Mouse (Mus musculus) large intestine, adult 2 months (tissue): ENCODE results near the gene Mboat1. TPM values are rescaled to one million over a fixed set of nuclear protein-coding genes. Genes with fewer than 3 reads are reported as not detected.

Source experiments
- DNase-seq: peaks from one replicate; pipeline ENCODE4 v3.0.0-alpha.2; 2012; ENCODE audit warnings: low read depth, low spot score
- WGBS: fragments of 180-500 bp; shearing (Covaris S2); methylation state at CpG from one replicate; pipeline ENCODE4 v1.1.7; 2018; 5-methylcytosine and 5-hydroxymethylcytosine counted together
- polyA plus RNA-seq: library from polyadenylated mRNA; depleted of rRNA; stranded (reverse); fragments of >200 nt; gene quantifications from 2 replicates; pipeline ENCODE4 v1.2.3, GENCODE M21; 2012

The Mboat1 gene
- polyA plus RNA-seq, 1 experiment, result 13.9 TPM

DNA sequence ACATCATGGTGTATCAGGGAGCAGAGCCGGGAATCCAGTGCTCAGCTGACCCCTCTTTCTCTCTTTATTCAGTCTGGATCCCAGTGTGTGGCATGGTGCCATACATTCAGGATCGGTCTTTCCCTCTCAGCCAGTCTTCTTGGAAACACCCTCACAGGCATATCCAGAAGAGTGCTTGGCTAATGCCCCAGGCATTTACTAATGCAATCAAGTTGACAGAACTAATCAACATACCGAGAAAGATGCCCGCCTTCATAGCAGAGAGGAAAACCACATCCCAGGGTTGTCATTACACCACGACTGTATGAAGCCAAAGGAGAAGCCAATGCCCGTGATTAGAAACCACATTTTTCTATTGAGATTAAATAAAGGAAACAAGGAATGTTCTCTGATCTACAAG is 41.1 kb downstream of the Mboat1 start:
- WGBS, result 74% methylated on average over 6 of the region's 6 CpGs

GRCm38 (mm10) chr13:30185549-30185948 is 49.3 kb downstream of the Mboat1 start:
- DNase-seq, result no peak
- WGBS, result 81% methylated on average over 6 of the region's 6 CpGs

More for the DNA sequence above, 41.1 kb downstream of the Mboat1 start:
- DNase-seq, result no peak

- DNase-seq, result no peak
- 63% methylated on average over 6 of the region's 6 CpGs for WGBS
Measured at GRCm38 (mm10) chr13:30185959-30186358, 49.7 kb downstream of the Mboat1 start.

DNA sequence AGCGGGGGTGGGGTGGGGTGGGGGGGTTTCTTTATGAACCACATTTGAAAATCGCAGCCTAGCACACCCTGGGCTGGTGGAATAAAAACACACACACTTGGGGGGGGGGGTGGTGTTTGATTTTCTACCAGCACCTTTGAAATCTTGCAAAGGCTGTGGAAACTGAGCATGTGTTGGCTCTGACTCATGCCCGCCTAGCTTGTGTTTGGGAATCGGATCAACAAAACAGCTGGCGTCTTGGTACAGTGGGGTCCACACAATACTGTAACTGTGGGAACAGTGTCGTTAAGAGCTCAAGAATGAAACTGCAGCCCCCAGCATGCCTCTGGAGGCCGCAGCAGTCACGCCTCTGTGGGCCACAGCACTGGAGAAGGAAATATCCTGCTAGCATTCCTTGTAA is 50.2 kb downstream of the Mboat1 start:
- WGBS, result 78% methylated on average over 8 of the region's 8 CpGs
- DNase-seq, result no peak

GRCm38 (mm10) chr13:30192031-30192716 is 55.9 kb downstream of the Mboat1 start:
- 16% methylated on average over 3 of the region's 3 CpGs for WGBS
- no peak for DNase-seq

GRCm38 (mm10) chr13:30193363-30193762 is 57.1 kb downstream of the Mboat1 start:
- no peak for DNase-seq
- 66% methylated on average over 4 of the region's 4 CpGs for WGBS

- 20% methylated on average over 3 of the region's 3 CpGs for WGBS
- DNase-seq, result peak; percentile 55
Measured at GRCm38 (mm10) chr13:30194834-30195233, 58.5 kb downstream of the Mboat1 start.

DNA sequence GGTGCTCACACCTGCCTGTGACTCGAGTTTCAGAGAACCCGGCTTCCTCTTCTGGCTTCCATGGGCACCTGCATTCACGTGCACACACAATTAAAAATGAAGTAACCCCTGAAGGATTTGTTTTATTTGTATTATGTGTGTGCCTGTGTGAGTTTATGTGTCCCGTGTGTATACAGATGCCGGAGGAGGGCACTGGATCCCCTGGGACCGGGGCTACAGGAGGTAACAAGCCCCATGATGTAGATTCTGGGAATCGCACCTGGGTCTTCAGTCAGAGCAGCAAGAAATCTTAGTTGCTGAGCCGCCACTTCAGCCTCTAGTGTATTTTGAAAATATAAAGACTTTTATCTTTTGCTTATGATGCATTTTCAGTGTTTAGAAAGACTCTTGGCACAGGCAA is 60.4 kb downstream of the Mboat1 start:
- WGBS, result 82% methylated on average over 8 of the region's 8 CpGs
- DNase-seq, result no peak

- WGBS, result 31% methylated on average over 9 of the region's 9 CpGs
- DNase-seq, result peak; percentile 44
Measured at GRCm38 (mm10) chr13:30198101-30198570, 61.8 kb downstream of the Mboat1 start.

DNA sequence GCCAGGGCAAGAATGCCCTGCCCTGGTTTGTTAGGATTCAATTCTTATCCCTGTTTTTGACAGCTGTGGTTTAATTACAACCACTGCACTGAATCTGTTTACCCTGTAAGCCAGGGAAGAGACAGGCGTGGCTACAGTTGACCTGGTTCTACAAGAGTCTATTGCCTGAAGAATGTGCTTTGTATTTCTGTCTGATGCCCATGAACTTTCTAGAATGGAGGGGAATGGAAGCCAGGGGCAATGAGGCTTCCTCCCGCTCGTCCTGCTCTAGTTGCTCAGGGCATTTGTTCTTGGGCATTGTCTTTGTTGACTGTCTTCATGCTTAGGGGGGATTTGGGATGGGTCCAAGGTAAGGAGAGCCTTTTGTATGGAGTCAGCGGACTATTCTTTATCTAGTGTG is 63.5 kb downstream of the Mboat1 start:
- WGBS, result 63% methylated on average over 4 of the region's 4 CpGs
- DNase-seq, result peak; percentile 35

DNA sequence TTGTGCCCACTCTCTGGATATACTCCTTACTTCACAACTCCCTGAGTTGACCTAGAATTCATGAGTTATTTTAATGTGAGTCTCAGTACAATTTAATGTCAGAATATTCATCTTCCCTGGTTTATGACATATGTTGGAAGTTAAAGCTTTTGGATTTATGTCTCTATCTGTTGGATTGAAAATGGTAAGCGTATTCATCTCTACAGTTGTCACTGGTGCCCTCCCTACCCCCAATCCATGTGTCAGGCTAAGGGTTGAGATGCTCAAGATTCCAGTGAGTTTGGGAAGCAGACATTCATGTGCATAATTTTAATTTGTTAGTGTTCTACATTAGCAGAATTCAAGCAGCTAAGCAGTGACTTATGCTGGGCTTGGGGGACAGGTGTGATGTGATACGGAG is 64.4 kb downstream of the Mboat1 start:
- 98% methylated on average over 2 of the region's 2 CpGs for WGBS
- DNase-seq, result no peak

DNA sequence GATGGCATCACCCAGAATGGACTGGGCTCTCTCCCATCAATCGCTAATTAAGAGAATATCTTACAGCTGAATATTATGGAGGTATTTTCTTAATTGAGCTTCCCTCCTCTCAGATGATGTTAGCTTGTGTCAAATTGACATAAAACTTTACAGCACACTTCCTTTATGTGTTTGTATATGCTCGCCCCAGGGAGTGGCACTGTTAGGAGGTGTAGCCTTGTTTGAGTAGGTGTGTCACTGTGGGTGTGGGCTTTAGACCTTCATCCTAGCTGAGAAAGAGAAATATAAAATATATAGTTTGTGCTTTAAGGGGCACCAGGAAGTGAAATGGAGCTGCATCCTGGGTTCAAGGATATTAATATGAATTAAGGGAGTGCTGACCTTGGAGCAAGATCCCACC is 66.7 kb downstream of the Mboat1 start:
- 39% methylated on average over 2 of the region's 2 CpGs for WGBS
- DNase-seq, result peak; percentile 75

DNA sequence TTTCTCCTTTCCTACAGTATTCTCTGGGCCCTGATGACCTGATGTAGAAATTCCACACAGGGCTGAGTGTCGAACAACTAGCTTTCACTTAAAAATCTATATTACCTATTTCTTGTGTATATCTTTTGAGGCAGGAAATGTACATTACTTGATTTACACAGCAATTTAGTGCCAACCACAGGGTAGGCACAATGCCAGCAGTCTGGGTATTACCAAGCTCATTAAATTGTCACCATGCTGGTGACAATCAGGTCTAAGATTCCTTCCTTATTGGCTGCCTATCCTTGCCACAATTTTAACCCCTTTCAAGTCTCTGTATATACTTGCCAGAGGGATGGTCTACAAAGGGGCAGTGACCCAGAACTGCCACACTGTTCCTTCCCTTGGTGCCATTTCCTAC is 71.9 kb downstream of the Mboat1 start:
- peak; percentile 85 for DNase-seq
- WGBS, result 22% methylated on average over 1 of the region's 1 CpGs

- WGBS, result 79% methylated on average over 9 of the region's 9 CpGs
- no peak for DNase-seq
Measured at GRCm38 (mm10) chr13:30213276-30213675, 77.0 kb downstream of the Mboat1 start.

DNA sequence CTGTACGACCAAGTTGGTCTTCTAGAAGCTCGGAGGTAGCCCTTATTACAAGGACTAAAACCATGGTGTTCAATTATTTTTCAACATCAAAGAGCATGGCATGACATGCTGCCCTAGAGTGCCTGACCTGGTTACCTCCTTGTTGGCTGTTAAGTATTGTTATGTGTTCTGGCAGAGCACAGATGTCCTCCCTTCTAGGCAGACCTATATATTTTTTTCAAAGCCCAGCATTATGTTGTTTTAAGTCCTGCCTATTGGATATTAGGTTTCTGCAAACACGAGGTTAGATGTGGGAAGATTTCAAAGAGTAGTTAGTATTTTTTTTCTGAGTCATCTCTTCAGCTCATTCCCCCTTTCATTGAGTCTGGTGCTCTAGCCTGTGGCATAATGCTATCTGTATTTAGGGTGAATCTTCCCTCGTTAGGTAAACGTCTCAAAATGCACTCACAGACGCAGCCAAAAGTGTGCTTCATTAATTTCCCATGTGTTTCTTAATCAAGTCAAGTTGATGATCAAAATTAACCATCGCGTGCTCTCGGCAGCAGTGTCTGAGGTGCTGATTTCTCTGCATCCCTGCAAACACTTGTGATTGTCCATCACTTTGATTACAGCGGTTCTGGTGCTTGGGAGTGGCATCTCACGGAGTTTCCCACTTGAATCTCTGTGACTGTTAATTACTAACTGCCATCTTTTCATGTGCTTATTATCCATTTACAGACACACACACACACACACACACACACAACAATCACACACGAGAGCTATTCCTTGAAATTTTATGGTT is 81.5 kb downstream of the Mboat1 start:
- DNase-seq, result no peak
- 80% methylated on average over 12 of the region's 12 CpGs for WGBS

GRCm38 (mm10) chr13:30219597-30219996 is 83.3 kb downstream of the Mboat1 start:
- WGBS, result 83% methylated on average over 7 of the region's 7 CpGs
- no peak for DNase-seq

- DNase-seq, result no peak
- WGBS, result 69% methylated on average over 3 of the region's 3 CpGs
Measured at GRCm38 (mm10) chr13:30221316-30221715, 85.0 kb downstream of the Mboat1 start.

GRCm38 (mm10) chr13:30224114-30224513 is 87.8 kb downstream of the Mboat1 start:
- DNase-seq, result no peak
- WGBS, result 92% methylated on average over 10 of the region's 10 CpGs

GRCm38 (mm10) chr13:30224659-30225058 is 88.4 kb downstream of the Mboat1 start:
- 96% methylated on average over 6 of the region's 6 CpGs for WGBS
- no peak for DNase-seq

GRCm38 (mm10) chr13:30228762-30229161 is 92.5 kb downstream of the Mboat1 start:
- 80% methylated on average over 5 of the region's 5 CpGs for WGBS
- DNase-seq, result no peak

DNA sequence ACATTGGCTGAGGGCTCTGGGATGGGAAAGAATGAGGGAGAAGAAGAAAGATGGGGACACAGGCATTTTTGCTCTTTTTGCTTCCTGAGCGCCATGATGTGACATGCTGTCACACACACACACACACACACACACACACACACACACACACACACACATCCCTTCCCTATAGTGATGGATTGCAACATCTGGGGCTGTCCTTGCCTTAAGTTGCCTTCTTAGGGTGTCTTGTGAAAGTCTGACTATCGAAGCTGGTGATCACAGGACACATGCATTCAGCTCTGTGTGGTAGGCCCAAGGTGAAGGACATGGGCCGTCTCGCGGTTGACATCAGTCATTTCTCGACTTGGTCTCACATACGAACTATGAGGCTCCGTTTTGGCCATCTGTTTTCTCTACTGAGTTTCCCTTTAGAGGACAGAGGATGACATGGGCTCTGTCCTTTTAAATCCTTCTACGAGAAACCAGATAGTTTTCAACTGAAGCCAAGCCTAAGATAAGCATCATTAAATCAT is 93.4 kb downstream of the Mboat1 start:
- WGBS, result 83% methylated on average over 9 of the region's 9 CpGs
- DNase-seq, result no peak
